Mouse (Mus musculus): ENCODE measurements around the gene Gpn2.

Gene Gpn2

GRCm38 (mm10) chr4:133584059-133584951, at the start of gene Gpn2:
Gpn2 (plus strand) TSS chr4:133584362.
- peak; percentile 69 to 78 for DNase-seq (ENCODE audit: low spot score in 2 of 2)

- no peak for DNase-seq (ENCODE audit: low spot score in 2 of 2)
Measured at GRCm38 (mm10) chr4:133536081-133536480, 48.1 kb upstream of the Gpn2 start.

GRCm38 (mm10) chr4:133536652-133537051, 47.5 kb upstream of the Gpn2 start:
- DNase-seq (ENCODE audit: low spot score in 2 of 2): no peak

- peak; percentile 91 to 95 for DNase-seq (ENCODE audit: low spot score in 2 of 2)
Measured at GRCm38 (mm10) chr4:133545272-133546231, 38.6 kb upstream of the Gpn2 start, which contains the start of gene Nudc. Nudc (minus strand) TSS chr4:133545996.

GRCm38 (mm10) chr4:133552029-133552428, 32.1 kb upstream of the Gpn2 start:
- no peak for DNase-seq (ENCODE audit: low spot score in 2 of 2)

- no peak for DNase-seq (ENCODE audit: low spot score in 2 of 2)
Measured at GRCm38 (mm10) chr4:133552768-133553447, 31.3 kb upstream of the Gpn2 start, which contains the start of gene Nr0b2. Nr0b2 (plus strand) TSS chr4:133553376.

- DNase-seq (ENCODE audit: low spot score in 2 of 2): no peak
Measured at GRCm38 (mm10) chr4:133553448-133554330, 30.5 kb upstream of the Gpn2 start.

- DNase-seq (ENCODE audit: low spot score in 2 of 2): no peak
Measured at GRCm38 (mm10) chr4:133557041-133557717, 27.0 kb upstream of the Gpn2 start.

GRCm38 (mm10) chr4:133559846-133560245, 24.3 kb upstream of the Gpn2 start:
- no peak for DNase-seq (ENCODE audit: low spot score in 2 of 2)

GRCm38 (mm10) chr4:133561622-133562021, 22.5 kb upstream of the Gpn2 start:
- no peak for DNase-seq (ENCODE audit: low spot score in 2 of 2)

- no peak for DNase-seq (ENCODE audit: low spot score in 2 of 2)
Measured at GRCm38 (mm10) chr4:133563123-133563571, 21.0 kb upstream of the Gpn2 start.

- no peak for DNase-seq (ENCODE audit: low spot score in 2 of 2)
Measured at GRCm38 (mm10) chr4:133567251-133567650, 16.9 kb upstream of the Gpn2 start.

GRCm38 (mm10) chr4:133569291-133570065, 14.7 kb upstream of the Gpn2 start:
- no peak for DNase-seq (ENCODE audit: low spot score in 2 of 2)

- no peak for DNase-seq (ENCODE audit: low spot score in 2 of 2)
Measured at GRCm38 (mm10) chr4:133570066-133570466, 14.1 kb upstream of the Gpn2 start.

GRCm38 (mm10) chr4:133574070-133574842, 9.9 kb upstream of the Gpn2 start, which contains the start of gene Gpatch3:
Gpatch3 (plus strand) TSS chr4:133574745.
- peak; percentile 83 to 90 for DNase-seq (ENCODE audit: low spot score in 2 of 2)

- no peak for DNase-seq (ENCODE audit: low spot score in 2 of 2)
Measured at GRCm38 (mm10) chr4:133574843-133575202, 9.3 kb upstream of the Gpn2 start.

GRCm38 (mm10) chr4:133577983-133578382, 6.2 kb upstream of the Gpn2 start:
- DNase-seq (ENCODE audit: low spot score in 2 of 2): no peak

GRCm38 (mm10) chr4:133583690-133584058, 488 bp upstream of the Gpn2 start:
- no peak for DNase-seq (ENCODE audit: low spot score in 2 of 2)
